Mouse (Mus musculus) CD4-positive naive resting alpha-beta T cell, adult 57 days (primary cell): ENCODE measurements around the gene 1700013G24Rik. TPM values are rescaled to one million over a fixed set of nuclear protein-coding genes. Genes with fewer than 3 reads are reported as not detected.

ENCODE experiments used
- total RNA-seq: library from RNA; stranded (reverse); gene quantifications from one replicate; pipeline ENCODE4 v1.2.4, GENCODE M21; 2023

Gene 1700013G24Rik
- total RNA-seq, result not detected

GRCm38 (mm10) chr4:137453234-137453767, at the start of gene 1700013G24Rik:
1700013G24Rik (plus strand) TSS chr4:137453284.

GRCm38 (mm10) chr4:137409691-137410090, 43.4 kb upstream of the 1700013G24Rik start, which contains the start of gene Cela3a:
Cela3a (minus strand) TSS chr4:137409791.

GRCm38 (mm10) chr4:137430502-137430901, 22.6 kb upstream of the 1700013G24Rik start, which contains the start of gene Cela3b:
Cela3b (minus strand) TSS chr4:137430540.

GRCm38 (mm10) chr4:137468260-137469080, 15.4 kb downstream of the 1700013G24Rik start, which contains the start of gene Hspg2:
Hspg2 (plus strand) TSS chr4:137468769.

Other genes starting within 250 kb of the 1700013G24Rik start
- 0.12 TPM for gene Wnt4, start 175.8 kb upstream of the 1700013G24Rik start, total RNA-seq
- gene Cdc42, start 95.6 kb upstream of the 1700013G24Rik start, total RNA-seq, result 378 TPM
- gene Cela3a, start 43.5 kb upstream of the 1700013G24Rik start, total RNA-seq, result not detected
- 0.65 TPM for gene Cela3b, start 22.7 kb upstream of the 1700013G24Rik start, total RNA-seq
- 0.68 TPM for gene Hspg2, start 15.5 kb downstream of the 1700013G24Rik start, total RNA-seq
- not detected for gene Ldlrad2, start 121.3 kb downstream of the 1700013G24Rik start, total RNA-seq
- 220 TPM for gene Usp48, start 140.5 kb downstream of the 1700013G24Rik start, total RNA-seq
- 2.6 TPM for gene Rap1gap, start 211.4 kb downstream of the 1700013G24Rik start, total RNA-seq